Mouse (Mus musculus) lung, postnatal 0 days (tissue): Measurements from ENCODE around the gene Cgnl1.

Experiments
- CTCF ChIP-seq: IDR thresholded peaks from 2 replicates; pipeline ENCODE4 v1.5.1; 2016; ENCODE audit warnings: antibody characterized with exemption, mild to moderate bottlenecking
- EP300 ChIP-seq: IDR thresholded peaks from 2 replicates; pipeline ENCODE4 v1.6.1; 2016; ENCODE audit warnings: antibody characterized with exemption, mild to moderate bottlenecking, control low read depth

GRCm38 (mm10) chr9:71617363-71617762 lies 154.0 kb downstream of the Cgnl1 start:
- TF ChIP-seq CTCF (peak; percentile 76), EP300 (no peak)
